Mouse (Mus musculus): ENCODE results near the gene Rce1. TPM values are rescaled to one million over a fixed set of nuclear protein-coding genes. Genes with fewer than 3 reads are reported as not detected.
"Not testable (repeated sequence)": the region's sequence is repeated elsewhere in the genome, so short reads cannot be mapped to it uniquely, and the experiment has no call there.

The Rce1 gene
- polyA plus RNA-seq, 1 experiment: 82.2 TPM

DNA sequence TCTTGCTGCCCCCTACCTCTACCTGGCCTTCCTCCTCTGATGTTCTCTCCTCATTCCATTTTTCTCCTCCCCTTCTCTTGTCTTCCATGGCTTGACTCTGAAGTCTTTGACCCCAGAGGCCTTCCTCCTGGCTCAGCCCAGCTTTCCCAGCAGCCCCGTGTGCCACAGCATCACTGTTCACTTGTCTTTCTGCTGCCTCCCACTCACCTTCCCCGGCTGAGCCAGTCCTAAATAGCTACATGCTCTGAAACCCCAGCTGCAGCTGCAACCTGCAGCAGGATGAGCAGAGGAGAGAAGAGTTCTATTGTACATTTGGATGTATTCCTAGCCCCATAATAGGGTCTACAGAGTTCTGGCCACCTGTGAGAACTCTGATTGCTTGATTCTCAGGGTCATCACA lies 38.0 kb downstream of the Rce1 start:
- WGBS: 51% methylated on average over 2 of the region's 2 CpGs
- Histone ChIP-seq H3K27me3 (replicated peaks; ENCODE audit: control insufficient read depth, insufficient read depth, low read length) (no peaks in the 10 kb centered on the region), H3K4me1 (ENCODE audit: control insufficient read depth, insufficient read depth, low read length) (peaks cover 6% of the 10 kb centered on the region; the same call in 1 of the 2 replicates), H3K4me3 (ENCODE audit: insufficient read depth, low read depth, low read length) (no peak overlapping the region), H3K27ac (ENCODE audit: insufficient read depth, low read depth, low read length) (no peak overlapping the region), H3K36me3 (ENCODE audit: control insufficient read depth, insufficient read depth, low read length) (no peaks in the 10 kb centered on the region)
- no peak for TF ChIP-seq CTCF (conservative IDR thresholded peaks at IDR 0.05; ENCODE audit: insufficient read depth, insufficient read length, low read depth, low read length)
- no peak for DNase-seq

DNA sequence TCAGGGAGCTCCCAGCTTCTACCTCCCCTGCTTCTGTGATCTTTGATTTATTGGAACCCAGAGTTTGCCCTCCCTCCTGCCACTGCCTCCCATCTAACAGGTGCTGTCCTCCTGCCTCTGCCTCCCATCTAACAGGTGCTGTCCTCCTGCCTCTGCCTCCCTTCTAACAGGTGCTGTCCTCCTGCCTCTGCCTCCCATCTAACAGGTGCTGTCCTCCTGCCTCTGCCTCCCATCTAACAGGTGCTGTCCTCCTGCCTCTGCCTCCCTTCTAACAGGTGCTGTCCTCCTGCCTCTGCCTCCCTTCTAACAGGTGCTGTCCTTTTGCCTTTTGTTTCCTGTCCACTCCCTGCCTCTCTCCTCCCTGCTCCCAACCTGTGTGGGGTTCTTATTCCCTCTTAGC lies 38.7 kb downstream of the Rce1 start:
- not testable (repeated sequence) for H3K4me1 ChIP-seq (ENCODE audit: control insufficient read depth, insufficient read depth, low read length); H3K4me3 ChIP-seq (ENCODE audit: insufficient read depth, low read depth, low read length)

DNA sequence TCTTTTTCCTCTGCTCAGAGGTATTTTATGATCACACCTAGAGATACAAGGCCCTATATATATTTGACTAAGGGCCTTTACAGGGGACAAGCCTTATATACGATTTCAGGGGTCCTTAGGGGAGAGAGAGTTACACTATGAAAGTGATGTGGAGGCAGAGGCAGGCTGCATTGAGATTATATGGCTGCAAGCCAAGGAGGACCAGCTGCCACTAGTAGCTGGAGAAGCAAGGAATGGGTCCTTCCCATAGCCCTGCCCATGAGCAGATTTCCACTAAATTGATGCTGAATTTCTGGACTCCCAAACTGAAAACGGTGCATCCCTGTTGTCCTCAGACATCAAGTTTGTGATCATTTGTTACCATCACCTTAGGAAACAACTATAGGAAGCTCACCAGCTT lies 41.6 kb downstream of the Rce1 start:
- H3K27ac ChIP-seq (ENCODE audit: insufficient read depth, low read depth, low read length): no peak overlapping the region
- H3K4me1 ChIP-seq (ENCODE audit: control insufficient read depth, insufficient read depth, low read length): no peaks in the 10 kb centered on the region; the same call in 1 of the 2 replicates
- no peaks in the 10 kb centered on the region for H3K27me3 ChIP-seq (replicated peaks; ENCODE audit: control insufficient read depth, insufficient read depth, low read length)
- TF ChIP-seq POLR2A (IDR thresholded peaks at IDR 0.05; ENCODE audit: low read depth, low read length): no peak
- TF ChIP-seq CTCF (conservative IDR thresholded peaks at IDR 0.05; ENCODE audit: insufficient read depth, insufficient read length, low read depth, low read length): no peak
- H3K36me3 ChIP-seq (ENCODE audit: control insufficient read depth, insufficient read depth, low read length): no peaks in the 10 kb centered on the region
- no peak for DNase-seq
- 55% methylated on average over 2 of the region's 2 CpGs for WGBS
- no peak overlapping the region for H3K4me3 ChIP-seq (ENCODE audit: insufficient read depth, low read depth, low read length)

More for the DNA sequence above, 38.7 kb downstream of the Rce1 start:
- H3K36me3 ChIP-seq (ENCODE audit: control insufficient read depth, insufficient read depth, low read length); H3K27me3 ChIP-seq (replicated peaks; ENCODE audit: control insufficient read depth, insufficient read depth, low read length); H3K27ac ChIP-seq (ENCODE audit: insufficient read depth, low read depth, low read length); DNase-seq: not testable (repeated sequence)

DNA sequence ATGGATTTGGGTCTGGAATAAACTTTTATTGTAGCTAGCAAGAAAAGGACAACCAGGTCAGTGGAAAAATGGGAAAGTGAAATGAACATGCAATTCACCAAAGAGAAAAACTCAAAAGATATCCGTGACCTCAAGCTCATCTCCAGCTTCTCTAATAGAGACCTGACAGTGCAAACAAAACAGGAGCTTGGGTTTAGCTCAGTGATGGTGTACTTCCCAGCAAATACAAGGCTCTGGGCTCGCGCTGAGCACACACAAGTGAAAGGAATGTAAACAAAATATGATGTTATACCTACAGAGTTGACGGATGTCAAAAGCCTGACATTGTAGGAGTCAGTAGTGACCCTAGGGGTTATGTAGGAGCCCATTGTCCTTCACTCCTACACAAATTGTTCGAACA lies 46.1 kb downstream of the Rce1 start:
- 83% methylated on average over 5 of the region's 5 CpGs for WGBS
- DNase-seq: no peak
- Histone ChIP-seq H3K27ac (ENCODE audit: insufficient read depth, low read depth, low read length) (no peak overlapping the region), H3K4me1 (ENCODE audit: control insufficient read depth, insufficient read depth, low read length) (peaks cover 4% of the 10 kb centered on the region; the same call in 1 of the 2 replicates), H3K36me3 (ENCODE audit: control insufficient read depth, insufficient read depth, low read length) (no peaks in the 10 kb centered on the region), H3K4me3 (ENCODE audit: insufficient read depth, low read depth, low read length) (no peak overlapping the region), H3K27me3 (replicated peaks; ENCODE audit: control insufficient read depth, insufficient read depth, low read length) (no peaks in the 10 kb centered on the region)
- TF ChIP-seq POLR2A (IDR thresholded peaks at IDR 0.05; ENCODE audit: low read depth, low read length) (no peak), CTCF (conservative IDR thresholded peaks at IDR 0.05; ENCODE audit: insufficient read depth, insufficient read length, low read depth, low read length) (no peak)

DNA sequence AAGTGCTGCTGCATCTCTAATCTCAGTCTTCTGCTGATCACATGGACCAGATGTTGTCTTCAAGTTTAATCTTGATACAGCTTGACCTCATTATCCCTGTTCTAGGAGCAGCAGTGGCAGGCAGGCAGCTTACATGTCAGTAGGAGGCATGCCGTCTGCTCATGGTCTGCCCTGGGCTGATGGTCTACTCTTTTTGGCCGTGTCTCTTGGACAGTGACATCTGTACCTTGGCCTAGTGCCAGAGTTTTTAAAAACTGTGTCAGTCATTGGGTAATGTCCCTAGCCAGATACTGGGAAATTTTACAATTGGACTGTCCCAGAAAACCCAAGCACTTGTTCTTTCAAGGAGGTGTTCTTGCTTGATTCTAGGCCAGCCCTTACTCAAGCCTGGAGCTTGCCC lies 46.6 kb downstream of the Rce1 start:
- TF ChIP-seq CTCF (conservative IDR thresholded peaks at IDR 0.05; ENCODE audit: insufficient read depth, insufficient read length, low read depth, low read length) (no peak), POLR2A (IDR thresholded peaks at IDR 0.05; ENCODE audit: low read depth, low read length) (no peak)
- 50% methylated on average over 2 of the region's 2 CpGs for WGBS
- H3K4me3 ChIP-seq (ENCODE audit: insufficient read depth, low read depth, low read length): no peak overlapping the region
- DNase-seq: peak; percentile 78
- H3K4me1 ChIP-seq (ENCODE audit: control insufficient read depth, insufficient read depth, low read length): peaks cover 4% of the 10 kb centered on the region; the same call in 1 of the 2 replicates
- no peak overlapping the region for H3K27ac ChIP-seq (ENCODE audit: insufficient read depth, low read depth, low read length)
- no peaks in the 10 kb centered on the region for H3K27me3 ChIP-seq (replicated peaks; ENCODE audit: control insufficient read depth, insufficient read depth, low read length)
- no peaks in the 10 kb centered on the region for H3K36me3 ChIP-seq (ENCODE audit: control insufficient read depth, insufficient read depth, low read length)

DNA sequence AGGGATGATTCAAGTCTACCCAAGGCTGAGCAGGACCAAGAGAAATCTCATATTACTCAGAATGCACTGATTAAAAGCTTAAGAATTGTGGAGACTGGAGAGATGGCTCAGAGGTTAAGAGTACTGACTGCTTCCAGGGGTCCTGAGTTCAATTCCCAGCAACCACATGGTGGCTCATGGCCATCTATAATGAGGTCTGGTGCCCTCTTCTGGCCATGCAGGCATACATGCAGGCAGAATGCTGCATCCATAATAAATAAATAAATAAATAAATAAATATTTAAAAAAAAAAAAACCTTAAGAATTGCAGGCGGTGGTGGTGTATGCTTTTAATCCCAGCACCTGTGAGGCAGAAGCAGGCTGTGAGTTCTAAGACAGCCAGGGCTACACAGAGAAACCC lies 52.2 kb downstream of the Rce1 start:
- 81% methylated on average over 1 of the region's 1 CpGs for WGBS
- no peaks in the 10 kb centered on the region for H3K36me3 ChIP-seq (ENCODE audit: control insufficient read depth, insufficient read depth, low read length)
- no peak for DNase-seq
- H3K27me3 ChIP-seq (replicated peaks; ENCODE audit: control insufficient read depth, insufficient read depth, low read length): no peaks in the 10 kb centered on the region
- peak; percentile 34; the same call in 1 of the 2 replicates for TF ChIP-seq CTCF (conservative IDR thresholded peaks at IDR 0.05; ENCODE audit: insufficient read depth, insufficient read length, low read depth, low read length)
- no peak for TF ChIP-seq POLR2A (IDR thresholded peaks at IDR 0.05; ENCODE audit: low read depth, low read length)
- H3K27ac ChIP-seq (ENCODE audit: insufficient read depth, low read depth, low read length): no peak overlapping the region
- peaks cover 20% of the 10 kb centered on the region for H3K4me1 ChIP-seq (ENCODE audit: control insufficient read depth, insufficient read depth, low read length)
- no peak overlapping the region for H3K4me3 ChIP-seq (ENCODE audit: insufficient read depth, low read depth, low read length)

Other genes starting within 250 kb of the Rce1 start
- 74.3 and 89.5 TPM in 2 replicates for gene Kdm2a, start 227.4 kb downstream of the Rce1 start, polyA plus RNA-seq (2012; rRNA removed)
- 35.1 and 35.6 TPM in 2 replicates for gene Rhod, start 186.2 kb downstream of the Rce1 start, polyA plus RNA-seq (2012; rRNA removed)
- 4.6 and 9.8 TPM in 2 replicates for gene Syt12, start 148.2 kb downstream of the Rce1 start, polyA plus RNA-seq (2012; rRNA removed)
- 2.8 TPM in 2 replicates for gene 2010003K11Rik, start 127.1 kb downstream of the Rce1 start, polyA plus RNA-seq (2012; rRNA removed)
- gene Pcx, start 115.2 kb downstream of the Rce1 start, polyA plus RNA-seq (2012; rRNA removed): 286 and 295 TPM in 2 replicates
- 6.1 and 8.7 TPM in 2 replicates for gene Lrfn4, start 10.0 kb downstream of the Rce1 start, polyA plus RNA-seq (2012; rRNA removed)
- 1.1 TPM in 2 replicates for gene Gm960, start 73.0 kb upstream of the Rce1 start, polyA plus RNA-seq (2012; rRNA removed)
- 11.0 and 12.0 TPM in 2 replicates for gene Sptbn2, start 85.5 kb upstream of the Rce1 start, polyA plus RNA-seq (2012; rRNA removed)
- 12.8 TPM in 2 replicates for gene Rbm4b, start 130.9 kb upstream of the Rce1 start, polyA plus RNA-seq (2012; rRNA removed)
- 44.6 and 47.5 TPM in 2 replicates for gene Rbm4, start 168.3 kb upstream of the Rce1 start, polyA plus RNA-seq (2012; rRNA removed)
- 22.3 and 32.0 TPM in 2 replicates for gene Gm21992, start 186.0 kb upstream of the Rce1 start, polyA plus RNA-seq (2012; rRNA removed)
- gene Rbm14, start 186.0 kb upstream of the Rce1 start, polyA plus RNA-seq (2012; rRNA removed): 28.7 and 36.8 TPM in 2 replicates
- gene Ccs, start 213.7 kb upstream of the Rce1 start, polyA plus RNA-seq (2012; rRNA removed): 144 and 192 TPM in 2 replicates
- gene Ccdc87, start 213.7 kb upstream of the Rce1 start, polyA plus RNA-seq (2012; rRNA removed): 0.08 and 0.15 TPM in 2 replicates
- 150 and 249 TPM in 2 replicates for gene Ctsf, start 229.5 kb upstream of the Rce1 start, polyA plus RNA-seq (2012; rRNA removed)